ENCODE assay signal across 9 mouse cellular contexts in the genomic region with DNA sequence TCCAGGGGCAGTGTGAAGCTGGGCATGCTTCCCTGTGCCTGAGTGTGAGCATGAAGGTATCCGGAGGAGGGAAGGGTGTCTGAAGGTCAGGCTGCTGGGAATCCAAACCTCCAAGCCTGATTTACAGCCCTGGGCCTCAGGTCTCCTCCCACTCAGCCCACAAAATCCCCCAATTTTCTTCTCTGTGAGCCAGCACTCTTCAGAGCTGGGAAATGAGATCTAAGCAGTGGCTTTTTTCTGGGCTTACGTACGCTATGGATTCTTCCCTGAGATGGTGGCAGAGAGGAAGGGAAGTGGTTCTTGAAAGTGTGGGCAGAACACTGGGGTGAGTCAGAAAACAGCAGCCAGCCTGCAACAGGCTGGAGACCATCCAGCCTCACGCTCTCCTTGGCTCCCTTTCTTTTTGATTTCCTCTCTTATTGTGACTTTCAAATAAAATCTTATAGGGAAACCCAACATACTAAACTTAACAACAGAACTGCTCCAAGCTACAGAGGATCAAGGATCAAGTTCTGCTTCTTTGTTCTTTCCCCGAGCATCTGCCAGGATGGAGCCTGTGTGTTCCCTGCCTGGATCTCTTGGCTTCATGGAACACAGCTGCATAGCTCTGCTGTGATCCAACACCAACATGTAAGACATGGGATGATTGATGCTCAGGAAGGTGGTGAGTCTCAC.
A peak's percentile ranks its signal among the peaks of the same experiment; 100 is the strongest.
DNase-seq lines count a peak whose midpoint lies in the region; ATAC-seq and TF ChIP-seq lines count a peak whose summit lies in the region.
"Had no signal": no experiment of that assay in that cellular context is flagged by ENCODE, and none has a peak within 500 bp of the region (broad histone marks: within the 10 kb centered on the region; RNA-seq: fewer than 3 reads in every experiment).

No protein-coding gene starts in this region.

- no peak for TF ChIP-seq CTCF in olfactory bulb, adult 2 months (IDR thresholded peaks at IDR 0.05; ENCODE audit: insufficient read depth, low read depth, low read length)

- H3K27ac ChIP-seq in embryonic facial prominence, embryonic 13.5 days: peak overlapping the region; percentile 68
- no peak overlapping the region for H3K27ac ChIP-seq in embryonic facial prominence, embryonic 10.5 days (replicated peaks)
- peak overlapping the region; percentile 64 for H3K27ac ChIP-seq in lung, embryonic 16.5 days (ENCODE audit: low read length)
- peak overlapping the region; percentile 71 for H3K27ac ChIP-seq in heart, embryonic 15.5 days
- H3K27ac ChIP-seq in olfactory bulb, adult 2 months (ENCODE audit: insufficient read depth, low read depth, low read length): peak overlapping the region; percentile 56; the same call in 1 of the 2 replicates

- peaks cover 30% of the 10 kb centered on the region for H3K4me1 ChIP-seq in embryonic facial prominence, embryonic 13.5 days
- H3K4me1 ChIP-seq in embryonic facial prominence, embryonic 10.5 days: peaks cover 10% of the 10 kb centered on the region
- H3K4me1 ChIP-seq in lung, embryonic 16.5 days (replicated peaks; ENCODE audit: control insufficient read depth, insufficient read depth, low read length): peaks cover 21% of the 10 kb centered on the region
- peaks cover 33% of the 10 kb centered on the region for H3K4me1 ChIP-seq in heart, embryonic 15.5 days (replicated peaks)
- peaks cover 9% of the 10 kb centered on the region for H3K4me1 ChIP-seq in olfactory bulb, adult 2 months (ENCODE audit: control insufficient read depth, insufficient read depth, low read length)

- H3K9me3 ChIP-seq in embryonic facial prominence, embryonic 13.5 days: no peaks in the 10 kb centered on the region
- H3K9me3 ChIP-seq in embryonic facial prominence, embryonic 10.5 days: no peaks in the 10 kb centered on the region
- no peaks in the 10 kb centered on the region for H3K9me3 ChIP-seq in lung, embryonic 16.5 days (ENCODE audit: control insufficient read depth, low read length)
- no peaks in the 10 kb centered on the region for H3K9me3 ChIP-seq in heart, embryonic 15.5 days (replicated peaks)

- H3K4me3 ChIP-seq in embryonic facial prominence, embryonic 13.5 days: no peak overlapping the region
- H3K4me3 ChIP-seq in embryonic facial prominence, embryonic 10.5 days: no peak overlapping the region
- no peak overlapping the region for H3K4me3 ChIP-seq in lung, embryonic 16.5 days (ENCODE audit: low read length)
- no peak overlapping the region for H3K4me3 ChIP-seq in heart, embryonic 15.5 days
- H3K4me3 ChIP-seq in olfactory bulb, adult 2 months (ENCODE audit: insufficient read depth, low read depth, low read length): no peak overlapping the region

- 56% methylated on average over 5 of the region's 5 CpGs for WGBS in embryonic facial prominence, embryonic 13.5 days
- 76% methylated on average over 5 of the region's 5 CpGs for WGBS in embryonic facial prominence, embryonic 10.5 days
- WGBS in lung, embryonic 16.5 days: 36% methylated on average over 5 of the region's 5 CpGs
- 36% methylated on average over 5 of the region's 5 CpGs for WGBS in heart, embryonic 15.5 days
- WGBS in olfactory bulb, adult 2 months: 33% methylated on average over 5 of the region's 5 CpGs

- no peak overlapping the region for H3K4me2 ChIP-seq in embryonic facial prominence, embryonic 13.5 days
- H3K4me2 ChIP-seq in lung, embryonic 16.5 days (ENCODE audit: low read depth, low read length): no peak overlapping the region
- H3K4me2 ChIP-seq in heart, embryonic 15.5 days: peak overlapping the region; percentile 5

- no peak for ATAC-seq in embryonic facial prominence, embryonic 13.5 days (ENCODE audit: insufficient number of reproducible peaks, insufficient read depth, low FRiP score, low TSS enrichment, low read depth)
- ATAC-seq in lung, embryonic 16.5 days (ENCODE audit: low read depth): peak; percentile 42; the same call in 1 of the 2 replicates
- peak; percentile 65; the same call in 1 of the 2 replicates for ATAC-seq in heart, embryonic 15.5 days (replicated peaks; ENCODE audit: insufficient number of reproducible peaks, insufficient read depth, low FRiP score, low read depth)

- H3K9ac ChIP-seq in embryonic facial prominence, embryonic 13.5 days: no peak overlapping the region
- no peak overlapping the region for H3K9ac ChIP-seq in lung, embryonic 16.5 days (ENCODE audit: low read length)
- 0 out of 2 replicates have a peak overlapping the region, but pooled peaks have one; percentile 13 for H3K9ac ChIP-seq in heart, embryonic 15.5 days

- no peaks in the 10 kb centered on the region for H3K27me3 ChIP-seq in embryonic facial prominence, embryonic 13.5 days
- peaks cover 11% of the 10 kb centered on the region; the same call in 1 of the 2 replicates for H3K27me3 ChIP-seq in embryonic facial prominence, embryonic 10.5 days (replicated peaks; ENCODE audit: low read depth, poor library complexity, severe bottlenecking)
- no peaks in the 10 kb centered on the region for H3K27me3 ChIP-seq in lung, embryonic 16.5 days (ENCODE audit: control insufficient read depth, insufficient read depth, low read depth, low read length)
- H3K27me3 ChIP-seq in heart, embryonic 15.5 days: no peaks in the 10 kb centered on the region
- H3K27me3 ChIP-seq: CH12.LX had no signal

- DNase-seq in embryonic facial prominence, embryonic 10.5 days (ENCODE audit: low spot score): no peak
- DNase-seq in lung, postnatal 25 days (ENCODE audit: low spot score): no peak
- no peak for DNase-seq in cerebellum, postnatal 4 days (ENCODE audit: low spot score in 2 of 2)
- DNase-seq in retina, postnatal 1 day: no peak

- TF ChIP-seq POLR2A in olfactory bulb, adult 2 months (IDR thresholded peaks at IDR 0.05; ENCODE audit: insufficient read depth, low read depth, low read length): no peak

- no peaks in the 10 kb centered on the region for H3K36me3 ChIP-seq in embryonic facial prominence, embryonic 13.5 days
- H3K36me3 ChIP-seq in embryonic facial prominence, embryonic 10.5 days (replicated peaks): no peaks in the 10 kb centered on the region
- H3K36me3 ChIP-seq in lung, embryonic 16.5 days (ENCODE audit: control insufficient read depth, insufficient read depth, low read length): no peaks in the 10 kb centered on the region
- no peaks in the 10 kb centered on the region for H3K36me3 ChIP-seq in heart, embryonic 15.5 days
